Mouse (Mus musculus): ENCODE results near the gene A030005K14Rik.

Gene A030005K14Rik

GRCm38 (mm10) chr1:83036892-83037667 is 22.1 kb downstream of the A030005K14Rik start:
- DNase-seq (ENCODE audit: low read depth): no peak

GRCm38 (mm10) chr1:83034509-83034908 is 24.7 kb downstream of the A030005K14Rik start:
- DNase-seq (ENCODE audit: low read depth): no peak

- DNase-seq (ENCODE audit: low read depth): no peak
These were observed 26.7 kb downstream of the A030005K14Rik start for GRCm38 (mm10) chr1:83032508-83032907.

- DNase-seq (ENCODE audit: low read depth): no peak
These were observed 27.2 kb downstream of the A030005K14Rik start for GRCm38 (mm10) chr1:83031950-83032349.

GRCm38 (mm10) chr1:83016556-83016955 is 42.6 kb downstream of the A030005K14Rik start:
- no peak for DNase-seq (ENCODE audit: low read depth)

- no peak for DNase-seq (ENCODE audit: low read depth)
These were observed 43.8 kb downstream of the A030005K14Rik start for GRCm38 (mm10) chr1:83015329-83015879.

- DNase-seq (ENCODE audit: low read depth): no peak
These were observed 44.7 kb downstream of the A030005K14Rik start for GRCm38 (mm10) chr1:83014477-83014876.
